Mouse (Mus musculus): Measurements from ENCODE around the gene Hcfc2.
A peak's percentile ranks its signal among the peaks of the same experiment; 100 is the strongest.

Gene Hcfc2

GRCm38 (mm10) chr10:82741876-82742275, 45.9 kb downstream of the Hcfc2 start:
- DNase-seq: peak; percentile 61

GRCm38 (mm10) chr10:82742578-82742977, 46.6 kb downstream of the Hcfc2 start:
- DNase-seq: no peak

GRCm38 (mm10) chr10:82744296-82744695, 48.3 kb downstream of the Hcfc2 start:
- DNase-seq: no peak

- DNase-seq: no peak
Measured at GRCm38 (mm10) chr10:82745301-82745700, 49.3 kb downstream of the Hcfc2 start.

GRCm38 (mm10) chr10:82746988-82747850, 51.3 kb downstream of the Hcfc2 start:
- no peak for DNase-seq

GRCm38 (mm10) chr10:82750778-82751177, 54.8 kb downstream of the Hcfc2 start:
- no peak for DNase-seq

- no peak for DNase-seq
Measured at GRCm38 (mm10) chr10:82752921-82753320, 57.0 kb downstream of the Hcfc2 start.

GRCm38 (mm10) chr10:82754642-82755041, 58.7 kb downstream of the Hcfc2 start:
- no peak for DNase-seq

- DNase-seq: no peak
Measured at GRCm38 (mm10) chr10:82755213-82755890, 59.4 kb downstream of the Hcfc2 start.

- DNase-seq: no peak
Measured at GRCm38 (mm10) chr10:82756466-82756865, 60.5 kb downstream of the Hcfc2 start.

GRCm38 (mm10) chr10:82757341-82757740, 61.4 kb downstream of the Hcfc2 start:
- no peak for DNase-seq

- DNase-seq: no peak
Measured at GRCm38 (mm10) chr10:82758368-82758767, 62.4 kb downstream of the Hcfc2 start.

- no peak for DNase-seq
Measured at GRCm38 (mm10) chr10:82758878-82759277, 62.9 kb downstream of the Hcfc2 start.

- no peak for DNase-seq
Measured at GRCm38 (mm10) chr10:82759706-82760105, 63.7 kb downstream of the Hcfc2 start.

- DNase-seq: no peak
Measured at GRCm38 (mm10) chr10:82761037-82761811, 65.3 kb downstream of the Hcfc2 start.

GRCm38 (mm10) chr10:82762756-82763681, 67.1 kb downstream of the Hcfc2 start:
- DNase-seq: peak; percentile 34

GRCm38 (mm10) chr10:82763840-82764631, 68.1 kb downstream of the Hcfc2 start, which contains the start of gene Nfyb:
Nfyb (minus strand) TSS chr10:82764144.
- DNase-seq: peak; percentile 98

- no peak for DNase-seq
Measured at GRCm38 (mm10) chr10:82768901-82769300, 72.9 kb downstream of the Hcfc2 start.

- no peak for DNase-seq
Measured at GRCm38 (mm10) chr10:82770713-82771112, 74.8 kb downstream of the Hcfc2 start.

GRCm38 (mm10) chr10:82771595-82772170, 75.7 kb downstream of the Hcfc2 start:
- DNase-seq: no peak

GRCm38 (mm10) chr10:82774841-82775240, 78.9 kb downstream of the Hcfc2 start:
- no peak for DNase-seq
